13 mouse cellular contexts compared by ENCODE assay signal in the genomic region with DNA sequence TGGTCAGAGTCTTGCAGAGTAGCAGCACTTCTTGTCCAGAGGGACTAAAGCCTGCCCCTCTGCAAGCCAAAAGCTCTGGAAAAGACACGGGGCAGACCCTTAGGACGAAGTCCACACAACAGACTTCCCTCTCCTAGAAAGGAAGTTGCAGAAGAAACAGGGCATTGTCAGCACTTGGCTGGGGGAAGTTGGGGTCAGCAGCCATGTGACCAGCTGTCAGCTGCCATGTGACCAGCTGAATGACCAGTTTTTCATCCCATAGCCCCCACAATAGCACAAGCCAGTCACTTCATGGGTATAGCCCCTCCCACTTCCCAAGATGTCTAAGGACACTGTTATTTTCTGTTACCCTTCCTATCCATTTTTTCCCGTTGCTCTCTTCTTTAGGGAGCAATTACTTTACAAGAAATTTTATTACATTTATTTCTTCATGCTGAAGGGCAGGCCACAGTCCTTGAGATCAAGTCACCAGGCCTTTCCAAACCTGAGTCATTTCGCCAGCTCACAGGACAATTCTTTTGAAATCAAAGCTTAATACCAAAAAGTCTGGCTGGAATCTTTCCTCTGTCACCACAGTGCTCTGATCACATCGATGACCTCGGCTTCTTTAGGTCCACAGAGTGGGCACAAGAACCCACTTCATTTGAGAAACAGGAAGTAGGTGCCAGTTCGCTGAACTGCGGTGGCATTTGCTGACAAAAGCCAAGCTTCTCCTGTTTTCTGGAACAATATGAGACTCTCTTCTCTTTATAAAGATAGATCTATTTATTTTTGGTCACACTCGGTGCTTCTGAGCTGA. TPM values are rescaled to one million over a fixed set of nuclear protein-coding genes. Genes with fewer than 3 reads are reported as not detected.
DNase-seq lines count a peak whose midpoint lies in the region; ATAC-seq and TF ChIP-seq lines count a peak whose summit lies in the region.
"Had no signal": no experiment of that assay in that cellular context is flagged by ENCODE, and none has a peak within 500 bp of the region (broad histone marks: within the 10 kb centered on the region; RNA-seq: fewer than 3 reads in every experiment).

No protein-coding gene starts in this region.

- H3K9me3 ChIP-seq in heart, postnatal 0 days (replicated peaks; ENCODE audit: control insufficient read depth, low read length), result no peaks in the 10 kb centered on the region
- no peaks in the 10 kb centered on the region for H3K9me3 ChIP-seq in liver, embryonic 15.5 days (replicated peaks)
- H3K9me3 ChIP-seq: hindbrain, embryonic 15.5 days had no signal

- H3K27ac ChIP-seq in heart, postnatal 0 days (ENCODE audit: low read depth), result peak overlapping the region; percentile 94
- H3K27ac ChIP-seq in liver, embryonic 15.5 days (replicated peaks), result peak overlapping the region; percentile 70
- H3K27ac ChIP-seq: hindbrain, embryonic 15.5 days had no signal

- 73% methylated on average over 9 of the region's 9 CpGs for WGBS in heart, postnatal 0 days
- 65% methylated on average over 9 of the region's 9 CpGs for WGBS in liver, embryonic 15.5 days (ENCODE audit: insufficient replicate concordance)

- H3K4me2 ChIP-seq in heart, postnatal 0 days (ENCODE audit: low read depth, low read length), result no peak overlapping the region
- H3K4me2 ChIP-seq in liver, embryonic 15.5 days, result no peak overlapping the region
- H3K4me2 ChIP-seq: hindbrain, embryonic 15.5 days; lung, embryonic 14.5 days had no signal

- H3K27me3 ChIP-seq in heart, postnatal 0 days (ENCODE audit: control insufficient read depth, insufficient read depth, low read length), result no peaks in the 10 kb centered on the region
- no peaks in the 10 kb centered on the region for H3K27me3 ChIP-seq in liver, embryonic 15.5 days
- H3K27me3 ChIP-seq: hindbrain, embryonic 15.5 days had no signal

- H3K36me3 ChIP-seq in heart, postnatal 0 days (replicated peaks; ENCODE audit: control insufficient read depth, insufficient read depth, low read length), result peaks cover 77% of the 10 kb centered on the region
- peaks cover 81% of the 10 kb centered on the region for H3K36me3 ChIP-seq in liver, embryonic 15.5 days (replicated peaks)
- H3K36me3 ChIP-seq: hindbrain, embryonic 15.5 days had no signal

- intact Hi-C loops in heart, postnatal 25 days (cut with DNase I), result no loop called here

- H3K4me3 ChIP-seq in heart, postnatal 0 days (ENCODE audit: low read depth, low read length), result no peak overlapping the region
- no peak overlapping the region for H3K4me3 ChIP-seq in liver, embryonic 15.5 days (replicated peaks)
- H3K4me3 ChIP-seq: hindbrain, embryonic 15.5 days had no signal

- DNase-seq in heart, postnatal 0 days (ENCODE audit: low spot score), result no peak
- DNase-seq in heart, postnatal 25 days (ENCODE audit: low spot score), result no peak
- DNase-seq in spleen, postnatal 36 days (ENCODE audit: low spot score in 2 of 2), result peak; percentile 59 to 65
- DNase-seq in spleen, postnatal 4 days (ENCODE audit: low spot score in 2 of 2), result no peak
- DNase-seq in thymus, postnatal 14 days, result no peak
- no peak for DNase-seq in gastrocnemius, adult 18-20 months (ENCODE audit: low spot score)
- DNase-seq: lung, embryonic 14.5 days had no signal

- H3K9ac ChIP-seq in heart, postnatal 0 days (replicated peaks; ENCODE audit: low read depth, low read length), result no peak overlapping the region
- H3K9ac ChIP-seq in liver, embryonic 15.5 days, result no peak overlapping the region
- H3K9ac ChIP-seq: hindbrain, embryonic 15.5 days; lung, embryonic 14.5 days had no signal

- no peak for ATAC-seq in heart, postnatal 0 days (ENCODE audit: insufficient read depth, low read depth)
- ATAC-seq in liver, embryonic 15.5 days (ENCODE audit: insufficient read depth), result no peak

- H3K4me1 ChIP-seq in heart, postnatal 0 days (ENCODE audit: control insufficient read depth, insufficient read depth), result peaks cover 16% of the 10 kb centered on the region; the same call in 1 of the 2 replicates
- H3K4me1 ChIP-seq in liver, embryonic 15.5 days (replicated peaks), result peaks cover 49% of the 10 kb centered on the region
- H3K4me1 ChIP-seq: hindbrain, embryonic 15.5 days had no signal

- TF ChIP-seq CTCF in heart, postnatal 0 days (IDR thresholded peaks at IDR 0.05; ENCODE audit: low read depth), result no peak

- TF ChIP-seq EP300 in heart, postnatal 0 days (IDR thresholded peaks at IDR 0.05; ENCODE audit: low read depth), result no peak

RNA-seq across cellular contexts. Expression of gene Il10rb, which starts 9.6 kb away (rescaled TPM):
- total RNA-seq in heart, postnatal 0 days (2014; rRNA removed; ENCODE audit: low replicate concordance), result 44.4 and 63.3 TPM in 2 replicates
- 89.0 and 99.4 TPM in 2 replicates for polyA plus RNA-seq in heart, postnatal 0 days (2015; fragmentation: Nextera tagmentation; extraction: Ambion mirVana)
- total RNA-seq in heart, postnatal 25 days (2021), result 100 to 1,000 TPM in 1 of 2 experiments, 10 to 100 TPM in 1; 97.5 to 105 TPM
- 29.9 and 34.7 TPM in 2 replicates for polyA plus RNA-seq in liver, embryonic 15.5 days (2015; fragmentation: Nextera tagmentation; extraction: Ambion mirVana)
- 1 to 10 TPM; 4.2 to 6.6 TPM for total RNA-seq in gastrocnemius, adult 18-20 months (2021)

RNA-seq across cellular contexts. Expression of gene Gm21970, which starts 24.1 kb away (rescaled TPM):
- 2.4 TPM in 1 of 2 replicates, not detected in the other for total RNA-seq in heart, postnatal 0 days (2014; rRNA removed; ENCODE audit: low replicate concordance)
- 0.27 TPM in 1 of 2 replicates, not detected in the other for polyA plus RNA-seq in heart, postnatal 0 days (2015; fragmentation: Nextera tagmentation; extraction: Ambion mirVana)
- total RNA-seq in heart, postnatal 25 days (2021), result not detected
- 0.31 TPM in 1 of 2 replicates, not detected in the other for polyA plus RNA-seq in liver, embryonic 15.5 days (2015; fragmentation: Nextera tagmentation; extraction: Ambion mirVana)
- total RNA-seq in gastrocnemius, adult 18-20 months (2021), result not detected
- total RNA-seq: gastrocnemius, postnatal 4 days; left cerebral cortex, postnatal 10 days had no signal
- polyA plus RNA-seq: hindbrain, embryonic 15.5 days; large intestine, adult 2 months; stomach, embryonic 14.5 days had no signal

RNA-seq across cellular contexts. Expression of gene Ifnar2, which starts 43.0 kb away (rescaled TPM):
- 30.0 and 31.0 TPM in 2 replicates for total RNA-seq in heart, postnatal 0 days (2014; rRNA removed; ENCODE audit: low replicate concordance)
- polyA plus RNA-seq in heart, postnatal 0 days (2015; fragmentation: Nextera tagmentation; extraction: Ambion mirVana), result 48.8 and 49.8 TPM in 2 replicates
- 10 to 100 TPM; 34.5 to 37.6 TPM for total RNA-seq in heart, postnatal 25 days (2021)
- polyA plus RNA-seq in liver, embryonic 15.5 days (2015; fragmentation: Nextera tagmentation; extraction: Ambion mirVana), result 86.9 and 90.8 TPM in 2 replicates
- total RNA-seq in gastrocnemius, adult 18-20 months (2021), result 1 to 10 TPM; 4.7 to 6.0 TPM

Comparison
In these comparisons a context has a peak if more than half of its experiments do, and no peak if none do; other contexts are left out.
1. DNase-seq: peak in spleen, postnatal 36 days (2 of 2); none in heart, postnatal 0 days (single experiment), heart, postnatal 25 days (single experiment), spleen, postnatal 4 days (0 of 2), thymus, postnatal 14 days (single experiment) and gastrocnemius, adult 18-20 months (single experiment).